Mouse (Mus musculus) layer of hippocampus, adult 9-10 months (tissue): ENCODE data around the gene Cwc22.
A peak's percentile ranks its signal among the peaks of the same experiment; 100 is the strongest.

Source experiments
- DNase-seq: peaks from one replicate; pipeline ENCODE4 v3.0.0; 2022; ENCODE audit warnings: low spot score

The Cwc22 gene

GRCm38 (mm10) chr2:77875516-77875915 lies 70.7 kb downstream of the Cwc22 start:
- DNase-seq, result no peak

GRCm38 (mm10) chr2:77874678-77875077 lies 71.5 kb downstream of the Cwc22 start:
- no peak for DNase-seq

GRCm38 (mm10) chr2:77873806-77874205 lies 72.4 kb downstream of the Cwc22 start:
- DNase-seq, result no peak

GRCm38 (mm10) chr2:77872676-77873075 lies 73.5 kb downstream of the Cwc22 start:
- no peak for DNase-seq

- no peak for DNase-seq
Measured at GRCm38 (mm10) chr2:77871146-77871545, 75.0 kb downstream of the Cwc22 start.

- no peak for DNase-seq
Measured at GRCm38 (mm10) chr2:77869729-77870280, 76.4 kb downstream of the Cwc22 start.

GRCm38 (mm10) chr2:77863934-77864333 lies 82.2 kb downstream of the Cwc22 start:
- no peak for DNase-seq

GRCm38 (mm10) chr2:77863522-77863921 lies 82.7 kb downstream of the Cwc22 start:
- no peak for DNase-seq

- DNase-seq, result peak; percentile 9
Measured at GRCm38 (mm10) chr2:77841464-77841863, 104.7 kb downstream of the Cwc22 start.

GRCm38 (mm10) chr2:77839587-77839986 lies 106.6 kb downstream of the Cwc22 start:
- DNase-seq, result no peak

GRCm38 (mm10) chr2:77838688-77839087 lies 107.5 kb downstream of the Cwc22 start:
- DNase-seq, result no peak

- DNase-seq, result no peak
Measured at GRCm38 (mm10) chr2:77835781-77836180, 110.4 kb downstream of the Cwc22 start.
